Mouse (Mus musculus) hindbrain, embryonic 10.5 days (tissue): Measurements from ENCODE around the gene Coro7. TPM values are rescaled to one million over a fixed set of nuclear protein-coding genes. Genes with fewer than 3 reads are reported as not detected.
A peak's percentile ranks its signal among the peaks of the same experiment; 100 is the strongest.

Experiments used
- DNase-seq: peaks from one replicate; pipeline ENCODE4 v3.0.0-alpha.2; 2017; ENCODE audit warnings: low spot score
- H3K27ac ChIP-seq: fragments of 300-500 bp; sonication (generic); 2 replicates; pipeline ENCODE4 v1.5.1; 2016; ENCODE audit warnings: mild to moderate bottlenecking, moderate library complexity
- H3K27me3 ChIP-seq: fragments of 300-500 bp; sonication (generic); 2 replicates; pipeline ENCODE4 v1.6.1; 2016; ENCODE audit warnings: mild to moderate bottlenecking; ENCODE audit not compliant: poor library complexity, insufficient read depth, severe bottlenecking
- H3K36me3 ChIP-seq: fragments of 300-500 bp; sonication (generic); 2 replicates; pipeline ENCODE4 v1.6.1; 2016; ENCODE audit warnings: mild to moderate bottlenecking, moderate library complexity
- H3K4me1 ChIP-seq: fragments of 300-500 bp; sonication (generic); replicated peaks from 2 replicates; pipeline ENCODE4 v1.6.1; 2016; ENCODE audit warnings: mild to moderate bottlenecking
- H3K4me3 ChIP-seq: fragments of 300-500 bp; sonication (generic); 2 replicates; pipeline ENCODE4 v1.5.1; 2016; ENCODE audit warnings: mild to moderate bottlenecking, moderate library complexity
- H3K9me3 ChIP-seq: fragments of 300-500 bp; sonication (generic); 2 replicates; pipeline ENCODE4 v1.6.1; 2016; ENCODE audit warnings: mild to moderate bottlenecking, moderate library complexity
- WGBS: fragments of 180-500 bp; shearing (Covaris S2); methylation state at CpG from one replicate; pipeline ENCODE4 v1.1.7; 2016; 5-methylcytosine and 5-hydroxymethylcytosine counted together
- polyA plus RNA-seq: library from polyadenylated mRNA; unstranded; fragments of >200 nt; fragmentation: Nextera tagmentation; extraction: Ambion mirVana; gene quantifications from 2 replicates; pipeline ENCODE4 v1.2.1, GENCODE M21; 2016

The Coro7 gene
- polyA plus RNA-seq, 1 experiment from 2014 or later = 25.5 TPM

DNA sequence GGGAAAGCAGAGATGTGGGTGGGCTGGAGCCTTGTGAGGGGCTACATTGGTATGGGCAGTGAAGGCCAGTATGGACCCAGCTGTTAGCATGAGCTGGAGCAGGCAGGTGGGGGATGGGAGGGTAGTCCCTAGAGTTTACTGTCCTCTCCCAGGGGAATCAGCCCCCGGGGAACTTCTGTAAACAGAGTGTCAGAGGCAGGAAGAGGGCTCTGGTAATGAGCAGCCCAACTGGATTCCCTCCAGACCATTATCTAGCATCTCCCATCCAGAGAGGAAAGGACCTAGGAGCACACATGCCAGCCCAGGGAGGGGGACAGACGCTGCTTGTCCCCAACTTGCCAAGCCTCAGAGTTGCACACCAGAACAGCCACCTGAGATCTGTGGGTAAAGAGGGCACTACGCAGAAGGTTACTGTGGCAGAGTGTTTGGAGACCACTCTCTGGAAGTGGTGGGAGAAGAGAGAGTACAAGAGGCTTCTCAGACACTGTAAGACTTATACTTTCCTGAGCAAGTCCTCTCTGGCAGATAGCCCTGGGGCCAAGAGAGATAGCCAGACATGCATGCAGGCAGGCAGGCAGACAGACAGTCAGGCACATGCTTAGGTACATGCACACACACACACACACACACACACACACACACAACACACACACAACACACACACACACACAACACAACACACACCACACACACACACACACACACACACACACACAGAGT is 38.3 kb downstream of the Coro7 start:
- Histone ChIP-seq H3K27ac (peak overlapping the region; percentile 89), H3K4me3 (peak overlapping the region; percentile 76), H3K27me3 (no peaks in the 10 kb centered on the region), H3K36me3 (peaks cover 4% of the 10 kb centered on the region; the same call in 1 of the 2 replicates), H3K9me3 (no peaks in the 10 kb centered on the region), H3K4me1 (peaks cover 66% of the 10 kb centered on the region)
- 44% methylated on average over 3 of the region's 3 CpGs for WGBS
- DNase-seq = no peak

DNA sequence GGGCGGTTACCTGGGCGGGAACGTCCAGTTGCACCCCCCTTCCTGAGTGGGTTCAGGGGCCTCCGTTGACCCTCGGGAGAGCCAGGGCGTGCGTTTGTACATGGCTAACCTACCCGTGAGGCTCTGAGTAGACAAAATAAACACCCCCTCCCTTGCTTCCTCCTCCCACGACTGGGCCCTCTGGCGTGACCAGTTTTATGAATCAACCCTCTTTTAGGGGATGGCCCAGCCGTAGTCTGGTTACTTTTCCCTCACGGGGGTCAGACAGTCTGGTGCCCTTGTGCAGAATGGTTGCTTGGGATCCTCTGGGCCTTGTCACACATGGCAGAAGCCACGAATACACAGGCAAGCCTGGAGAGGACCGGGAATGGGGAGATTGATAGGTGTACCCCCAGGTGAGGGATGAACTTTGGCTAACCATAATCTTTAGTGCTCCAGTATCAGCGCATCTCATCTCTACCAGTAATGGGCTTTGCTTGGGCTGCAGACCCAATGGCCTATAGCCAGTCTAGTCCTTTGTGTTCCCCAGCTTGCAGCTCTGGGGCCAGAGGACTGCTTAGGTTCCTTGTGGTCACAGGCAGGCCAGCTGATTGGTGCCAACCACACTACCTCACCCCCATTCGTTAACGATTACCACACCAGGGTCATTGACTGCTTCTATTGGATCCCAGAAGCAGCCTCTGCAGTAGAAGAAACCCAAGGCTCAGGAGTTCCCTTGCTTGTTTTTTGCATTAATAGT is 39.1 kb downstream of the Coro7 start:
- DNase-seq = peak; percentile 47
- Histone ChIP-seq H3K4me3 (peak overlapping the region; percentile 76), H3K4me1 (peaks cover 57% of the 10 kb centered on the region), H3K9me3 (no peaks in the 10 kb centered on the region), H3K27me3 (no peaks in the 10 kb centered on the region), H3K27ac (peak overlapping the region; percentile 89), H3K36me3 (peaks cover 4% of the 10 kb centered on the region; the same call in 1 of the 2 replicates)
- WGBS = 14% methylated on average over 17 of the region's 17 CpGs

DNA sequence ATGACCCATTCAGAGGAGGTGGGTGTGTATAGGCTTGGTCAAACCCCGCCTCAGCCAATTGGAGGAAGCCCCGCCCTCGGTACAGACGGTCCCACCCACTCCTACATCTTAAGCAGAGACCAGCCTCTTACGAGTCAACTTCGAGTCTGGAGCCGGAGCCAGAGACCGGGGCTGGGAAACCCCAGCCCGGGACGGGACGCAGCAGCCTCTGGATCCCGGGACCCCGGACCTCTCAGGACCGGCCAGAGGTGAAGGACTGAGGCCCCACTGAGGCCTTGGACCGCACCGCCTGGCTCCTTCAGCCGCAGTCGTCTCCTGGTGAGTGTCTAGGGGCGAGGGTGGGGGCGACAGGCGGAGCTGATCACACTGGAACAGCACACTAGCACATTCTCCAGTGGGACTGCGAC is 39.7 kb downstream of the Coro7 start, which contains the start of the genes Vasn and Dnaja3:
Gene Vasn (plus strand): TSS at position 111 of the 407 bp plus-strand sequence.
Gene Dnaja3 (plus strand): TSS at position 159 of the 407 bp plus-strand sequence.
- 1% methylated on average over 22 of the region's 22 CpGs for WGBS
- H3K9me3 ChIP-seq = no peaks in the 10 kb centered on the region
- peak within 1 kb of the TSS; percentile 89 for H3K27ac ChIP-seq
- H3K27me3 ChIP-seq = no peaks in the 10 kb centered on the region
- peaks cover 54% of the 10 kb centered on the region for H3K4me1 ChIP-seq
- DNase-seq = peak; percentile 88
- peak within 1 kb of the TSS; percentile 76 for H3K4me3 ChIP-seq
- H3K36me3 ChIP-seq = peaks cover 8% of the 10 kb centered on the region; the same call in 1 of the 2 replicates

DNA sequence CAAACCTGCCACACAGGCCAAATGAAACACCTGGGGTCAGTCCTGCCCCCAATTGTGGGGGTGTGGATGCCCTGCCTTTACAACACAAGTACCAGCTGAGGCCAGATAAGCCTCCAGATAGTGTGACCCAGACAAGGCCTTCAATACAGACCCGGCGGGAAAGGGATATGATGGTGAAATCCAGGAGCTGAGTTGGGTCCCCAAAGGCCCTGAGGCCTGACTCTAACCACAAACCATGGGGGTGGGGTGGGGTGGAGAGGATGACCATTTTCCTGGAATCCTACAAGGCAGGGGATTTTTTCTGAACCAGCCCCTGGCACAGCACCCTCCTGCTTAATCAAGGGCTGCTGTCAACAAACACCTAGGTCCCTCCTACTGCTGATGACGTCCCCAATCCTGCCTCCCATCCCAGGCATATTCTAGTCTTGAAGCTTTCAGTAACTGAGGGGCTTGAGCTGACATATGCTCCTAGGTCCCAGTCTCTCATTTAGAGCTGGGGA is 40.6 kb downstream of the Coro7 start:
- H3K4me3 ChIP-seq = no peak overlapping the region
- H3K27me3 ChIP-seq = no peaks in the 10 kb centered on the region
- no peaks in the 10 kb centered on the region for H3K9me3 ChIP-seq
- 82% methylated on average over 3 of the region's 3 CpGs for WGBS
- no peak for DNase-seq
- peaks cover 17% of the 10 kb centered on the region for H3K36me3 ChIP-seq
- H3K27ac ChIP-seq = no peak overlapping the region
- H3K4me1 ChIP-seq = peaks cover 45% of the 10 kb centered on the region

DNA sequence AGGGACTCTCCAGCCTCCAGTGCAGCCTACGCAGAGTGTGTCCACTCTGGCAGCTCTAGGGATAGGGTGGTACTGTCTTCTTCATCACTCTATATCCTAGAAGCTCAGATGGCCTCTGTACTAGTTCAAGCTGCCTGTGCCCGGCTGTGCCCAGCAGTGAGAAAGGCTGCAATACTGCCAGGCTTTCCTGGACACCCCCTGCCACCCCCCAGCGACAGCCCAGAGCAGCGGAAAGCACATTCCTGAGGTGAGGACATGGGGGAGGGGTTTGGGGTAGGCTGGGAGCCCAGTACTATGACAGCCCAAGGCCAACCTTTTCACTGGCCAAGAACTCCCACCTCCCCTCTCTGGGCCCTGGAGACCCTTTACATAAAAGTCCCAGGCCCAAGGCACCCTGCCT is 43.8 kb downstream of the Coro7 start:
- peaks cover 13% of the 10 kb centered on the region for H3K4me1 ChIP-seq
- no peaks in the 10 kb centered on the region for H3K9me3 ChIP-seq
- peaks cover 45% of the 10 kb centered on the region for H3K36me3 ChIP-seq
- no peak overlapping the region for H3K4me3 ChIP-seq
- WGBS = 65% methylated on average over 4 of the region's 4 CpGs
- H3K27ac ChIP-seq = 0 out of 2 replicates have a peak overlapping the region, but pooled peaks have one; percentile 0
- no peaks in the 10 kb centered on the region for H3K27me3 ChIP-seq
- no peak for DNase-seq

DNA sequence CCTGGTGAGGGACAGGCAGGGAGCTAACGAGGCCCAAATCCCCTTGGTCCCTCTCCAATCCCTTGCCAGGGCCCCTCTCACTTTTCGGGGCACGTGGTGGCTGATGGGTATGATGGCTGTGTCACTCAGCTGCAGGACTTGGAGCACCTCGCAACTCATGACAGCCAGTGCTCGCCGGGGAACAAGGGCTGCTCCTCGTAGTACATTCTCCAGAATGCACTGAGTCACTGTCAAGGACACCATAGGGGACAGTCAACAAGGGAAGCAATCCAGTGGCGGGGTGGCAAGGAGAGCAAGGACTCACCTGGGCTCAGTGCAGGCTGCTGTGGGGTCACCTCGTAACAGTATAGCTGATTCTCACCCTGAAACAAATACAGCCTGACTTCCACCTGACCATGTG is 44.9 kb downstream of the Coro7 start:
- H3K9me3 ChIP-seq = no peaks in the 10 kb centered on the region
- no peak overlapping the region for H3K27ac ChIP-seq
- H3K27me3 ChIP-seq = no peaks in the 10 kb centered on the region
- peaks cover 3% of the 10 kb centered on the region; the same call in 1 of the 2 replicates for H3K4me1 ChIP-seq
- no peak overlapping the region for H3K4me3 ChIP-seq
- WGBS = 90% methylated on average over 9 of the region's 9 CpGs
- peaks cover 45% of the 10 kb centered on the region for H3K36me3 ChIP-seq
- DNase-seq = no peak

DNA sequence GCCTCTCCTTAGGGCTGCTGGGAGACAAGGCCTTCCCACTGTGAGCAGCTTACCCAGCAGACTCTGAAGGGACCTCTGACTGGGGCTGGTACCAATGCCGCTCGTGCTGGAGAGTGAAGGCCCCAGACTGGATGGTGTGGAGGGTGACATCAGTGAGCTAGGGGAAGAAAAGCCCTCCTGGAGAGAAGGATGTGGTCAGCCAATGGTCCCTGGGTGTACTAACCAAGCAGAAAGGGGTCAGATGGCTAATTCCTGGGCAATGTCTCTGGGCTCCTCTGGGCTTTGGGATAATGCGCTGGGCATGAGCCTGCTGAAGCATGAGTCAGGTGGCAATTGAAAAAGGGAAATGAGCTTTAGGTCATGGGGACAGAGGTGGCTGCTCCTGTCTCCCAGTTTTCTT is 45.9 kb downstream of the Coro7 start:
- 93% methylated on average over 3 of the region's 3 CpGs for WGBS
- no peaks in the 10 kb centered on the region for H3K9me3 ChIP-seq
- DNase-seq = no peak
- no peaks in the 10 kb centered on the region for H3K27me3 ChIP-seq
- H3K4me3 ChIP-seq = no peak overlapping the region
- H3K27ac ChIP-seq = no peak overlapping the region
- no peaks in the 10 kb centered on the region for H3K4me1 ChIP-seq
- H3K36me3 ChIP-seq = peaks cover 46% of the 10 kb centered on the region

DNA sequence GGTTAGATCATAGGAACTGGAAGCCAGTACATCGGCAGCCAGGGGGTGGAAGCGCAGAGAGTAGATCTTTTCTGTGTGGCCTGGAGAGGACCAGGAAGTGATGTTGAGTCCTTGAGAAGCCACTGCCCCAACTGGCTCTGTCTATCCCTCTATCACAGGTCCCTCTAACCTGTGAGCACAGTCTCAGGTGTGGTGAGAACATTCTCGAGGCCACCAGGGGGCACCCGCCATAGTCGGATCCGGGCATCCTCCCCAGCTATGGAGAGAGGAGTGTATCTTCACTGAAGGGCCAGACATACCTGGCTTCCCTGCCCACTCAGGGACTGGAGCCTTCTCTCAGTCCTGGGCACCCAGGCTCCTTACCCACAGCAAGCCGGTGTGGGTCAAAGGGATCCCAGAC is 47.5 kb downstream of the Coro7 start:
- H3K36me3 ChIP-seq = peaks cover 50% of the 10 kb centered on the region
- H3K27ac ChIP-seq = no peak overlapping the region
- WGBS = 50% methylated on average over 7 of the region's 7 CpGs
- DNase-seq = no peak
- H3K9me3 ChIP-seq = no peaks in the 10 kb centered on the region
- H3K4me1 ChIP-seq = no peaks in the 10 kb centered on the region
- no peak overlapping the region for H3K4me3 ChIP-seq
- H3K27me3 ChIP-seq = no peaks in the 10 kb centered on the region

DNA sequence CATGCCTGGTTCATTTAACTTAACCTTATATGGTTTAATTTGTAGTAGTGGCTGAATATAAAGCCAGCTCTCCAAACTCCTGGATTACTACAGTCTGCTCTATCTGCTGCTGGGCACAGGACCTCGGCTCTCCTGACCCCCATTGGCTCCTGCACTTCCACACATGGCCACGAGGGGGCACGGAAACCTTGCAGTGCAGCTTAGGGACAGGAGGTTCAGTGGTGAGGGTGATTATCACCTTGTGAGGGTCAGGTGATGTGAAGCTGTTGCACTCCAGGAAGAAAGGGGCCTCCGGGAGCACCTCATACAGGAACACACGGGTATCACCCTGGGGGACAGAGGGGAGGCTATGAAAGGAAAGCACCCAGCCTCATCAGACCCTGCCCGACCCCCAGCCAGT is 49.6 kb downstream of the Coro7 start:
- WGBS = 27% methylated on average over 6 of the region's 6 CpGs
- peak; percentile 84 for DNase-seq
- H3K36me3 ChIP-seq = peaks cover 54% of the 10 kb centered on the region
- H3K27ac ChIP-seq = no peak overlapping the region
- peaks cover 6% of the 10 kb centered on the region for H3K4me1 ChIP-seq
- H3K4me3 ChIP-seq = no peak overlapping the region
- H3K9me3 ChIP-seq = no peaks in the 10 kb centered on the region
- no peaks in the 10 kb centered on the region for H3K27me3 ChIP-seq

DNA sequence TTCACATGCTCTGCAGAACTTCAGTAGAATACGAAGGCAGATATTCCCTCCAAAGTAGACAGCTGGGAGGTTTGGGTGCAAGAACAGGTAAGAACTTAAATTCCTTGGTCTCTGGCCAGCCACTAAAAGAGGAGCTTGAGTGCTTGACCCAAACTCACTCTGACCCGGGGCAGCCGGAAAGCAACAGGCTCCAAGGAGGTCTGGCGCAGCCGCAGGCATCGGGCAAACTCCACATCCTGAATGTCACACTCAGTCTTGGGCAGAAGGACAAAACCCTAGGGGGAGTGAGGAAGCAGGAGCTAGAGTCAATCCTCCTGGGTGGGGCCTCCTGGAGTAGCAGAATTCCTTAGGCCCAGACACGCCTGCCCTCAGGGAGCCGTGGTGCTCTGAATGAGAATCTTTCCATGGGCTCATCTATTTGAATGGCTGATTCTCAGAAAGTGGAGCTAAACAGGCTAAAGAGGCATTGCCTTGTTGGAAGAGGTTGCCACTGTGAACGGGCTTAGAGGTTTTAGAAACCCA is 50.6 kb downstream of the Coro7 start:
- no peaks in the 10 kb centered on the region for H3K27me3 ChIP-seq
- H3K36me3 ChIP-seq = peaks cover 44% of the 10 kb centered on the region
- DNase-seq = no peak
- WGBS = 91% methylated on average over 9 of the region's 9 CpGs
- H3K4me3 ChIP-seq = no peak overlapping the region
- no peaks in the 10 kb centered on the region for H3K9me3 ChIP-seq
- H3K27ac ChIP-seq = no peak overlapping the region
- H3K4me1 ChIP-seq = peaks cover 10% of the 10 kb centered on the region

DNA sequence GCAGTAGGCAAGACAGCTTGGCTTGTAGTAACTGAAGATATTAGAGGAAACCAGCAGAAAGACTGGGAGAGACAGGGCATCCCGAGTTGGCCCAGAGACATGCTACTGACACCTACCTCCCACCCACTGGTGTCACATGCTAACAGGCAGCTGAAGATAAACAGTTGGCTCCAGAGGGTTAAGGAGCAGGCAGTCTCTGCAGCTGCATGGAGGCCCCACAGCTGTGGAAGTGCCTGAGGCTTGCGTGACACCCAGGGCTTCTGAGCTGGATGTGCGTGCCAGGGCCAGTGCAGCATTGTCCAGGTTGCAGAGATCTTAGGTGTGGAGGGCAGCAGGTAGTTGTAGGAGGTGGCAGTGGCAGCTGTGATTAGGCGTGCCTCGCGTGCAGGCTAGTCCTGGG is 52.5 kb downstream of the Coro7 start:
- Histone ChIP-seq H3K27me3 (no peaks in the 10 kb centered on the region), H3K27ac (no peak overlapping the region), H3K4me1 (peaks cover 27% of the 10 kb centered on the region), H3K9me3 (no peaks in the 10 kb centered on the region), H3K36me3 (peaks cover 28% of the 10 kb centered on the region), H3K4me3 (no peak overlapping the region)
- no peak for DNase-seq
- 91% methylated on average over 6 of the region's 6 CpGs for WGBS

DNA sequence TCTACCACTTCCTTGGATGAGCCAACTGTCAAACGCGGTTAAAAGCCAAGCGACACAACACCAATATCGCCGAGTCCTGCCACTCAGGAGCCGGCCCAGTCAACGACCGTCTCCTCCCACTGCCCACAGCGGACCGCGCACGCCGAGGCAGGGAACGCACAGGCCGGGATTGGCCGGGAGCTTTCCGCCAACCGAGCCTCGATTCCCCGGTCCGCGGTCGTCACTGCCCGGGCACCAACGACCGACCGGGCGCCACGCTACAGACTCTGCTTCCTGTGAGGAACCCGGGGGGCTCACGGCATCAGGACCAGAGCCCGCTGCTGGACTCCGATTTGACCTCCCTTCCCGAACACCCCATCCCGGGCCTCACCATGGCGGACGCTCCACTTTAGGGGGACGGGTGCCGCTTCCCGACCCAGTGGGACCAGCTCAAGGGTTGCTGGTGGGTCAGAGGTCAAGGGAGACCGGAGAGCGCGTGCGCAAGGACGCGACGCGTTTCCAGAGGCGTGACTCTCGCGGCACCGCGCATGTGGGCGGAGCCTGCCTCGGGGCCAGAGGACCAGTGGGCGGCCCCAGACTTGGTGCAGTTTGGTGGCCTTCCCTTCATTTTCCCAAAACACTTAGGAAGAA is 55.0 kb downstream of the Coro7 start, which contains the start of gene Pam16:
Gene Pam16 (minus strand): TSS at position 508 of the 630 bp plus-strand sequence.
- DNase-seq = peak; percentile 92
- Histone ChIP-seq H3K36me3 (0 out of 2 replicates have a peak, but pooled peaks cover 21% of the 10 kb centered on the region), H3K27me3 (no peaks in the 10 kb centered on the region), H3K4me1 (peaks cover 33% of the 10 kb centered on the region), H3K4me3 (peak within 1 kb of the TSS; percentile 86), H3K27ac (peak within 1 kb of the TSS; percentile 94), H3K9me3 (no peaks in the 10 kb centered on the region)
- under 1% methylated on average over 56 of the region's 56 CpGs for WGBS
